Mouse (Mus musculus) kidney, embryonic 16.5 days (tissue): ENCODE data around the gene Zfp827. TPM values are rescaled to one million over a fixed set of nuclear protein-coding genes. Genes with fewer than 3 reads are reported as not detected.

Source experiments
- ATAC-seq: fragments of 200-750 bp; cut with Nextera tagmentation; 2 replicates; pipeline ENCODE4 v1.8.0; 2017; ENCODE audit warnings: moderate TSS enrichment; ENCODE audit not compliant: low FRiP score, low TSS enrichment
- H3K27ac ChIP-seq: fragments of 300-500 bp; sonication (generic); 2 replicates; pipeline ENCODE4 v1.5.1; 2014; ENCODE audit warnings: low read length
- H3K27me3 ChIP-seq: fragments of 300-500 bp; sonication (generic); 2 replicates; pipeline ENCODE4 v1.6.1; 2014; ENCODE audit warnings: low read length, control low read depth, mixed read lengths; ENCODE audit not compliant: insufficient read depth
- H3K36me3 ChIP-seq: fragments of 300-500 bp; sonication (generic); 2 replicates; pipeline ENCODE4 v1.6.1; 2014; ENCODE audit warnings: low read length, control low read depth, mixed read lengths; ENCODE audit not compliant: insufficient read depth
- H3K4me1 ChIP-seq: fragments of 300-500 bp; sonication (generic); 2 replicates; pipeline ENCODE4 v1.6.1; 2014; ENCODE audit warnings: low read length, control low read depth, mixed read lengths; ENCODE audit not compliant: insufficient read depth
- H3K4me2 ChIP-seq: fragments of 300-500 bp; sonication (generic); replicated peaks from 2 replicates; pipeline ENCODE4 v1.6.1; 2014; ENCODE audit warnings: low read depth, low read length
- H3K4me3 ChIP-seq: fragments of 300-500 bp; sonication (generic); 2 replicates; pipeline ENCODE4 v1.5.1; 2014; ENCODE audit warnings: mild to moderate bottlenecking, low read length
- H3K9ac ChIP-seq: fragments of 300-500 bp; sonication (generic); replicated peaks from 2 replicates; pipeline ENCODE4 v1.6.1; 2014; ENCODE audit warnings: low read length
- H3K9me3 ChIP-seq: fragments of 300-500 bp; sonication (generic); 2 replicates; pipeline ENCODE4 v1.6.1; 2016; ENCODE audit warnings: low read length, control low read depth
- WGBS: fragments of 180-500 bp; shearing (Covaris S2); extraction: QIAGEN DNeasy Blood & Tissue Kit; methylation state at CpG from one replicate; pipeline ENCODE4 v1.1.7; 2014; 5-methylcytosine and 5-hydroxymethylcytosine counted together
- polyA plus RNA-seq: library from polyadenylated mRNA; unstranded; fragments of >200 nt; fragmentation: Nextera tagmentation; extraction: Ambion mirVana; gene quantifications from 2 replicates; pipeline ENCODE4 v1.2.1, GENCODE M21; 2015

The Zfp827 gene
- polyA plus RNA-seq, 1 experiment from 2014 or later, result 6.9 TPM

DNA sequence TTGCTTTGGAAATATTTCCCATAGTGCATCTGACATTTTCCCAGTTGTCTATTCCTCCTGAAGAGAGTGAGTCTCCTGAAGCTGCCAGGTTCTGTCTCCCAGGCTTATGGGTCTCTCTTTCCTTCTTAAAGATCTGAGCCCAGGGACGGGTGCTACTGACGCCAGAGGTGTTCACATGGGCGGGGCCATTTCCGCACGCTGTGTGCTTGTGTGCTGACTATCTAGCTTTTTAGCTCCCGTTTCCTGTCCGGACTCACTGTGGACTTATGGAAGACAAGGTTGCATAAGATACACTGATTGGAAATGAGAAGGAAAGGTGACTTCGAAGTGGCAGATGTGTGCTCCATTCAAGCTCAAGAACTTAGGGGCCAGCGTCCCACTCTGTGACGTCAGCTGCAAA, 120.6 kb downstream of the Zfp827 start:
- no peaks in the 10 kb centered on the region for H3K4me1 ChIP-seq
- WGBS, result 89% methylated on average over 10 of the region's 10 CpGs
- H3K4me2 ChIP-seq, result no peak overlapping the region
- ATAC-seq, result no peak
- H3K36me3 ChIP-seq, result peaks cover 8% of the 10 kb centered on the region; the same call in 1 of the 2 replicates
- H3K9ac ChIP-seq, result no peak overlapping the region
- no peak overlapping the region for H3K4me3 ChIP-seq
- H3K27me3 ChIP-seq, result no peaks in the 10 kb centered on the region
- no peak overlapping the region for H3K27ac ChIP-seq
- H3K9me3 ChIP-seq, result no peaks in the 10 kb centered on the region

DNA sequence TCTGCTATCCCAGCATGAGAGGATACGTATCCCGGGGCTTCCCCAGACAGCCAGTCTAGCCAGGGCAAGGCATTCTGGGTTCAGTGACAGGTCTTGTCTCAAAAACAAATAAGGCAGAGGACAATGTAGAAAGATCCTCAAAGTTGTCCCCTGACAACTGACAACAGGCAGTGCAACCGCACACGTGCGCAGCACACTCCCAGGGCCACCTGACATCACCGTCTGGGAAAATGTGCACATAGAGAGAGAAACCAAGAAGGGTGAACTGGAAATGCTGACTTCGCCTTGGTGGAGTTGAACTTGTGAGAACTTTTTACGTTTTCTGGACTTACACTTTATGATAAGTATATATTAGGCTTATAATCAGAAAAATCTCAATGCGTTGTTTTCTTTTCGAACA, 121.6 kb downstream of the Zfp827 start:
- Histone ChIP-seq H3K4me2 (no peak overlapping the region), H3K9ac (no peak overlapping the region), H3K27ac (no peak overlapping the region), H3K27me3 (no peaks in the 10 kb centered on the region), H3K9me3 (no peaks in the 10 kb centered on the region), H3K4me3 (no peak overlapping the region), H3K36me3 (peaks cover 8% of the 10 kb centered on the region; the same call in 1 of the 2 replicates), H3K4me1 (no peaks in the 10 kb centered on the region)
- 86% methylated on average over 10 of the region's 10 CpGs for WGBS
- no peak for ATAC-seq

DNA sequence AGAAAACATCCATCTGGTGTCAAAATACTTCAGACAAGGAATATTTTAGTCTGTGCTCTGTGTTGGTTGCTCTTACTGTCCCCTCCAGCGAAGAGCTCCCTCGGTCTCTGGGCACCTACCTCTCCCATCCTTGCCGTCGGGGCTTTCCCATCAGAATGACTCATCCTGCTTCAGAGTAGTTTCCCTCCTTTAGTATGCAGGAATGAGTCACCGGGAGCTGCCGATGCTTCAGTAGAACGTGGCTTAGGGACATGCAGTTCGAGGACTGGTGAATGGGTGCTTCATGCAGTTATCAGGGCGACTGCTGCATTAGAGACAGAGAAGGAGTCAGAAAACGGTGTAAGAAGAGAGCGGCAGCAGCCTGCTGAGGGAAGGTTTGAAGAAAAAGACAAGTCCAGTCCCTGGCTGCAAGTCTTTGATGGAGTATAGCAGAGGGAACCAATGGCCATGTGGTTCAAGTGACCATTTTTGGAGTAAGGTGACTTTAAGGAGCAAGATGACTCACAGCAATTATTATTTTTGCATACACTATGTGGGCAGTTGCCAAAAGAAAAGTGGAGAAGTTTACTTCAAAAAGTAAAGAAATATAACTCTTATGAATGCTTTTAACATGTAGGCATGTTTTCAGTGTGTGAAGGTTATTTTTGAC, 122.4 kb downstream of the Zfp827 start:
- Histone ChIP-seq H3K9ac (no peak overlapping the region), H3K4me1 (no peaks in the 10 kb centered on the region), H3K27me3 (no peaks in the 10 kb centered on the region), H3K36me3 (peaks cover 8% of the 10 kb centered on the region; the same call in 1 of the 2 replicates), H3K9me3 (no peaks in the 10 kb centered on the region), H3K27ac (no peak overlapping the region), H3K4me3 (no peak overlapping the region), H3K4me2 (no peak overlapping the region)
- ATAC-seq, result no peak
- WGBS, result 65% methylated on average over 11 of the region's 11 CpGs

DNA sequence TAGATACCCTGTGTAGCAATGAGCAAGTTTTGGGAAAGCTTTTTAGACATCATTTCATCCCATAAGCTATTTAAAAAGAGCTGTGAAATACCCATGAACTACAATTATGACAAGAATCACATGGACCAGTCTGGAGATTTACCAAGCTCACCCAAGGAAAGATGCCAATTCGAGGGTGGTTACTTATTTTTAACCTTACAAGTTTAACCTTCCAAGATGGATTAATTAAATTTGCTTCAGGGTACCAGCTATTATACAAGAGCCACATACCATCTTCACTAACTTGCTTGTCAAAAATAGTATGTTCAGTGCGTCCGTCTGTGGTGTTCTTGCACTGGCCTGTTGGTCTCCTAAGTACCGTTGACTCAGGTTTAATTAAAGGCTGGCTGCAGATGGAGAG, 123.4 kb downstream of the Zfp827 start:
- no peak for ATAC-seq
- Histone ChIP-seq H3K4me1 (no peaks in the 10 kb centered on the region), H3K27me3 (no peaks in the 10 kb centered on the region), H3K36me3 (peaks cover 8% of the 10 kb centered on the region), H3K27ac (no peak overlapping the region), H3K9ac (no peak overlapping the region), H3K9me3 (no peaks in the 10 kb centered on the region), H3K4me3 (no peak overlapping the region), H3K4me2 (no peak overlapping the region)
- WGBS, result 91% methylated on average over 4 of the region's 4 CpGs

DNA sequence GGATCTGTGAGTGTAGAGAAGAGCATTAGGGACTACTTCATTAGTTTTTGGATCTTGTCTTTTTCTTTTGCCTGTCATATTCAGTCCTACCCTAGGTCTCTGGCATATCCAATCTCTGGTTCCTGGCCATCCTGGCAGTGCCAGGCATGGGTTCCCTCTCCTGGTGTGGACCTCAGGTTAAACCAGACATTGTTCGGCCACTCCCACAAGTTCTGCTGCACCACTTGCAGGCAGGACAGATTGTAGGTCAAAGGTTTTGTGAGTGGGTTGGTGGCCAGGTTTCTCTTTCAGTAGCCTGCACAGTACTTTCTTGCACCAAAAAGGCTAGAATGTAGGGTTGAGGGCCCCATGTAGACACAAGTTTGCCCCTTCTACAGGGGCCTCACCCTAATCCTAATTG, 125.0 kb downstream of the Zfp827 start:
- Histone ChIP-seq H3K9ac (no peak overlapping the region), H3K4me3 (no peak overlapping the region), H3K27ac (no peak overlapping the region), H3K9me3 (no peaks in the 10 kb centered on the region), H3K4me1 (no peaks in the 10 kb centered on the region), H3K36me3 (peaks cover 12% of the 10 kb centered on the region), H3K27me3 (no peaks in the 10 kb centered on the region), H3K4me2 (no peak overlapping the region)
- ATAC-seq, result no peak
- WGBS, result 96% methylated on average over 1 of the region's 1 CpGs

DNA sequence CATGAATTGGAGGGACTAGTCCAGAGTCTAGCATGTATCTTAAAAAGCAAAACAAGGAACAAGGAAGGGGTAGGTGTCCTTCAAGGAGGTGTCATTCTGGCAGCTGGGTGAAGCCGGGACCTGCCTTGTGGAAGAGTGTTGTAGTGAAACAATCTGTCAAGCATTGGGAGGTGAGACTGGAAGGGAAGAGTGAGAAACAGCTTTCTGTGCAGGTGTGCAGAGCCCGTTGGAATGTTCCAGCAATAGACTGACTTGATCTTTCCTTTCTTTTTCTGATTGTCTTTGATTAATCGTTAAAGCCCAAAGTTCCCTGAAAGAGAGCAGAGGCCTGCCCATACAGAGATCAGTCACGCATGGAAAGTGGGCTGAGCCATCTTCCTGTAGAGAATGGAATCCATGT, 125.4 kb downstream of the Zfp827 start:
- no peak for ATAC-seq
- H3K27me3 ChIP-seq, result no peaks in the 10 kb centered on the region
- H3K4me1 ChIP-seq, result no peaks in the 10 kb centered on the region
- no peak overlapping the region for H3K27ac ChIP-seq
- no peak overlapping the region for H3K4me3 ChIP-seq
- H3K4me2 ChIP-seq, result no peak overlapping the region
- 89% methylated on average over 4 of the region's 4 CpGs for WGBS
- no peak overlapping the region for H3K9ac ChIP-seq
- no peaks in the 10 kb centered on the region for H3K9me3 ChIP-seq
- peaks cover 12% of the 10 kb centered on the region for H3K36me3 ChIP-seq

DNA sequence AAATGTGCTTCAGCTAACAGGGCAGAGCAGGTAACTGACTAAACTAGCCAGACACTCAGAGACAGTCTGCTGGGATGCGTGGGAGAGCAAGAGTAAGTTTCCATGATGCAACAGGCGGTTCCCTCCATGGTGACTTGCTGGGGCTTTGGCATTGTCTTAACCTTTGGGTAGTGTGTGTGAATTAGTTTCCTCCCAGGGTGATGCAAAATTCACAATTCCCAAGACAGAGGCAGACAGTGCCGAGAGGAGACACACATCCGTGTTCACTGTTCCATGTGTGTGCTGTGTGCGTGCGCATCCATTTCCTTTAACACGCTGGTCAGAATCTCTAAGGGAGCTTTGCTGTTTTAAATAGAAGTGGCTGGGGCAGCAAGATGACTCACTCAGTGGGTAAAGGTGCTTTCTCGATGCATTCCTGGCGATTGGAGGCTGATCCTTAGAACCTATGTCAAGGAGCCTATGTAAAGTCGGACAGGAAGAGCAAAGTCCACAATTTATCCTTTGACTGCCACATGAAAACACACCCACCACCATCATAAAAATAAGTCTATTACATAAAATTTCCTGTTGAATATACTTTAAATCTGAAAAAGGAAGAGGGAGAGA, 127.4 kb downstream of the Zfp827 start:
- 82% methylated on average over 10 of the region's 10 CpGs for WGBS
- ATAC-seq, result no peak
- Histone ChIP-seq H3K4me1 (peaks cover 17% of the 10 kb centered on the region), H3K4me3 (no peak overlapping the region), H3K27ac (no peak overlapping the region), H3K36me3 (peaks cover 5% of the 10 kb centered on the region; the same call in 1 of the 2 replicates), H3K9ac (no peak overlapping the region), H3K27me3 (no peaks in the 10 kb centered on the region), H3K9me3 (no peaks in the 10 kb centered on the region), H3K4me2 (no peak overlapping the region)

DNA sequence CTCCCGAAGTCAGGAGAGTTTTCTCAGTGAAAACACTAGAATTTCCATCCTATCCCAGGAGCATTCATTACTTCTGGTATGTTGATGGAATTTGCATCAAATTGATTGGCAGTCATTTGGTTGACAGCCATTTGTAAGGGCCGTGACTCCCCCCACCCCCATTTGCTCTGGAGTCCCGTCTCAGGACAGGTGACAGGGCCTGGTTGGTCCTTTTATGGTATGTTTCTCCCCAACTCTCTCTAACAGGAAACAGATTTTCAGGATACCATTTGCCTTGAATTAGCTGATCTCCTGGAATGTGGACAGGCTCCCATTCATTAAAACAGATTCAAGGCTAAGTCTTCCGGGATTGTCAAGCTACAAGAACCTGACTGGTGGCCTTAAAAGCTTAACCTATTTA, 129.1 kb downstream of the Zfp827 start:
- no peaks in the 10 kb centered on the region for H3K27me3 ChIP-seq
- H3K9me3 ChIP-seq, result no peaks in the 10 kb centered on the region
- no peak overlapping the region for H3K4me2 ChIP-seq
- H3K4me1 ChIP-seq, result peaks cover 17% of the 10 kb centered on the region
- 42% methylated on average over 4 of the region's 4 CpGs for WGBS
- no peak overlapping the region for H3K27ac ChIP-seq
- H3K36me3 ChIP-seq, result peaks cover 5% of the 10 kb centered on the region
- H3K4me3 ChIP-seq, result no peak overlapping the region
- no peak overlapping the region for H3K9ac ChIP-seq
- no peak for ATAC-seq

DNA sequence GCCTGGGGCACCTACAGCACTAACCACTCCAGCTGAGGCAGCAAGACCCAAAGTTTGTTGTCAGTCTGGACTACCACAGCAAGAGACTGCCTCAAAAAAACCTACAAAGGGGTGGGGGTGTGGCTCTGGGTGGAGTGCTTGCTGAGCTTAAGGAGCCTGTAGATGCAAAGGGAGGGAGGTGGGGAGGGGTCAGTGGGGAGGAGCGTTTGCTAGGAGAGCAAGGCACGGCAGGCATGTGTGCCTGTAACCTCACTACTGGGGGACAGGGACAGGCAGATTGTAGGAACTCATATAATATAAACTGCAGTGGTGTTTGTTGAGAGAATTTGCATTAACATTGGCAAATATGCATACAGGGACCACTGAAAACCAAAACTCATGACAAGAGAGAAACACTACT, 130.1 kb downstream of the Zfp827 start:
- H3K9ac ChIP-seq, result no peak overlapping the region
- no peak overlapping the region for H3K4me2 ChIP-seq
- 55% methylated on average over 2 of the region's 2 CpGs for WGBS
- no peaks in the 10 kb centered on the region for H3K9me3 ChIP-seq
- H3K4me3 ChIP-seq, result no peak overlapping the region
- H3K27ac ChIP-seq, result no peak overlapping the region
- no peak for ATAC-seq
- H3K36me3 ChIP-seq, result peaks cover 5% of the 10 kb centered on the region
- H3K27me3 ChIP-seq, result no peaks in the 10 kb centered on the region
- peaks cover 21% of the 10 kb centered on the region for H3K4me1 ChIP-seq

DNA sequence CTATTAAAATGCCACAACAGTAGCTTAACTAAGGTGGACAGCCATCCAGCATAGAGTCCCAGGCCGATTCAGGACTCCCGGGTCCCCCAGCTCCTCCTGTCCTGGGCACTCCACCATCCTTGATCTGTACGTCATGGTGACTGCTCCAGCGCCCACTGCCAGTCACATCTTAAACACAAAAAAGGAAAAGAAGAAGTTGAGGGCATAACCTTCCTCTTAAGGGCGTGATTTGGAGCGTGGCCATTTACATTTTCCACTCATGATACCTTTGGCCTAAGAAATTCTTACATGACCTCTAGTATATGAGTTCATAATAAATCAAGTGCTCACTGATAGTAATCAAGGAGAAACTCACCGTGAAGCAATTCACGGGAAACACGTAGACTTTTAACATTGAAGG, 131.2 kb downstream of the Zfp827 start:
- WGBS, result 62% methylated on average over 9 of the region's 9 CpGs
- H3K27me3 ChIP-seq, result no peaks in the 10 kb centered on the region
- peaks cover 22% of the 10 kb centered on the region for H3K4me1 ChIP-seq
- peaks cover 5% of the 10 kb centered on the region for H3K36me3 ChIP-seq
- no peaks in the 10 kb centered on the region for H3K9me3 ChIP-seq
- H3K27ac ChIP-seq, result no peak overlapping the region
- no peak for ATAC-seq
- H3K9ac ChIP-seq, result no peak overlapping the region
- no peak overlapping the region for H3K4me3 ChIP-seq
- no peak overlapping the region for H3K4me2 ChIP-seq
